Mouse (Mus musculus) embryonic fibroblast, embryonic 13.5 days (primary cell): ENCODE results near the gene Zfp697.

Experiments used
- CTCF ChIP-seq: IDR thresholded peaks from 2 replicates; pipeline ENCODE4 v1.5.1; 2011; ENCODE audit warnings: mild to moderate bottlenecking, control low read depth, low read length, moderate library complexity, borderline replicate concordance; ENCODE audit not compliant: insufficient read depth
- POLR2A ChIP-seq: IDR thresholded peaks from 2 replicates; pipeline ENCODE4 v1.6.1; 2011; ENCODE audit warnings: low read depth, mild to moderate bottlenecking, control low read depth, low read length, moderate library complexity

- TF ChIP-seq POLR2A (no peak), CTCF (no peak)
These were observed 7.3 kb upstream of the Zfp697 start for GRCm38 (mm10) chr3:98374980-98375379.
